ENCODE assay signal across 18 mouse cellular contexts in genomic region chr4:54852991-54853925, GRCm38 (mm10).
A peak's percentile ranks its signal among the peaks of the same experiment; 100 is the strongest.
DNase-seq lines count a peak whose midpoint lies in the region.
"Had no signal": no experiment of that assay in that cellular context is flagged by ENCODE, and none has a peak within 500 bp of the region (broad histone marks: within the 10 kb centered on the region; RNA-seq: fewer than 3 reads in every experiment).

No protein-coding gene starts in this region.

- peak; percentile 7 to 8 for DNase-seq in spleen, postnatal 36 days (ENCODE audit: low spot score in 2 of 2)
- no peak for DNase-seq in spleen, adult 12 weeks (ENCODE audit: low spot score)
- DNase-seq in gonadal fat pad, adult 2 months (ENCODE audit: low read depth): peak; percentile 88
- DNase-seq in thymus, postnatal 10 days (ENCODE audit: low spot score in 2 of 2): peak; percentile 11 to 21
- DNase-seq in left cerebral cortex, postnatal 36 days (ENCODE audit: low spot score in 2 of 2): no peak
- DNase-seq in spleen, adult 18-20 months: no peak
- DNase-seq in gastrocnemius, postnatal 25 days: no peak
- DNase-seq: adrenal gland, postnatal 25 days; cerebellum, adult 11 months; cerebellum, adult 9-11 months; forebrain, postnatal 0 days; gastrocnemius, postnatal 36 days; kidney, postnatal 25 days; layer of hippocampus, postnatal 36 days; lung, adult 18-20 months; lung, postnatal 10 days; right cerebral cortex, adult 18-20 months; right cerebral cortex, postnatal 4 days had no signal

- intact Hi-C loops in left cerebral cortex, postnatal 36 days (cut with DNase I): no loop called here

Comparison
In these comparisons a context has a peak if more than half of its experiments do, and no peak if none do; other contexts are left out.
1. DNase-seq: peak in spleen, postnatal 36 days (2 of 2), gonadal fat pad, adult 2 months (single experiment) and thymus, postnatal 10 days (2 of 2); none in spleen, adult 12 weeks (single experiment), left cerebral cortex, postnatal 36 days (0 of 2), spleen, adult 18-20 months (0 of 2) and gastrocnemius, postnatal 25 days (single experiment).